Mouse (Mus musculus): Measurements from ENCODE around the gene Arf5.

DNA sequence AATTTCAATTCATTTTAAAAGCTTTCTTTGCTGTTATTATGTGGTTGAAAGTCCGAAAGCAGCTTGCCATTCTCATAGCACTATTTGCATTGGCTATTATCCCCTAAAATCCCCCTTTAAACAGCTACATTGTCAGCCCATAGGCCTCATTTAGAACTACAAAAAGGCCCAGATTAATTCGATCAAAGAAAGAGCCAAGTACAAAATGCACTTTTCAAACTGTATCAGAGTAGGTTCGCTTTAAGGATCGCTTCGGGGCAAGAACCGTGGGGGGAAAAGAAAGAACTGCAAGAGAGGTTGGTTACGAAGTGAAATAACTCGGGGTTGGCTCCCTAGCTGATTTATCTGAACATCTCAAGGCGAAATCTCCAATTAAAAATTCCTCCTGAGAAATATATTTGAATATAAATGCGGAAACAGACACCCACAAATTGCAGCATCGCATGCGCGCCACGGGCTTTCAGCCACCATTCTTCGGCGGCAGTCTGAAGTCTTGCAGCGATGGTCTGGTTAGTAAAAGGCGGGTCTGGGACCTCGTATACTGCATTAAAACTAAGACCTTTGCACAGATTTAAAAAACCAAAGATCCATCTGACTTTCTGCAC is 26.4 kb upstream of the Arf5 start:
- no peak for TF ChIP-seq CTCF (IDR thresholded peaks at IDR 0.05)
- no peak for TF ChIP-seq EP300 (IDR thresholded peaks at IDR 0.05)

Data from lung, postnatal 0 days (tissue).